Mouse (Mus musculus) kidney, postnatal 0 days (tissue): ENCODE data around the gene Tmem115. TPM values are rescaled to one million over a fixed set of nuclear protein-coding genes. Genes with fewer than 3 reads are reported as not detected.

Experiments used
- ATAC-seq: fragments of 200-750 bp; cut with Nextera tagmentation; replicated peaks from 2 replicates; pipeline ENCODE4 v1.8.0; 2017; ENCODE audit warnings: low read depth, moderate number of reproducible peaks, moderate TSS enrichment, moderate library complexity; ENCODE audit not compliant: low FRiP score
- DNase-seq: peaks from one replicate; pipeline ENCODE4 v3.0.0-alpha.2; 2016; ENCODE audit warnings: low spot score
- H3K27ac ChIP-seq: fragments of 300-500 bp; sonication (generic); 2 replicates; pipeline ENCODE4 v1.5.1; 2014; ENCODE audit warnings: mild to moderate bottlenecking
- H3K27me3 ChIP-seq: fragments of 300-500 bp; sonication (generic); 2 replicates; pipeline ENCODE4 v1.6.1; 2014; ENCODE audit warnings: low read length, mixed read lengths; ENCODE audit not compliant: insufficient read depth
- H3K36me3 ChIP-seq: fragments of 300-500 bp; sonication (generic); 2 replicates; pipeline ENCODE4 v1.6.1; 2014; ENCODE audit warnings: low read length, mixed read lengths; ENCODE audit not compliant: insufficient read depth
- H3K4me1 ChIP-seq: fragments of 300-500 bp; sonication (generic); replicated peaks from 2 replicates; pipeline ENCODE4 v1.6.1; 2014; ENCODE audit warnings: antibody characterized with exemption, low read length, mixed read lengths; ENCODE audit not compliant: insufficient read depth
- H3K4me2 ChIP-seq: fragments of 300-500 bp; sonication (generic); 2 replicates; pipeline ENCODE4 v1.6.1; 2014; ENCODE audit warnings: mild to moderate bottlenecking, low read length, moderate library complexity, mixed read lengths
- H3K4me3 ChIP-seq: fragments of 300-500 bp; sonication (generic); replicated peaks from 2 replicates; pipeline ENCODE4 v1.5.1; 2014; ENCODE audit warnings: low read depth, low read length
- H3K9ac ChIP-seq: fragments of 300-500 bp; sonication (generic); 2 replicates; pipeline ENCODE4 v1.6.1; 2014; ENCODE audit warnings: low read depth, low read length
- H3K9me3 ChIP-seq: fragments of 300-500 bp; sonication (generic); replicated peaks from 2 replicates; pipeline ENCODE4 v1.6.1; 2016; ENCODE audit warnings: low read length, inconsistent platforms, mixed read lengths
- CTCF ChIP-seq: IDR thresholded peaks from 2 replicates; pipeline ENCODE4 v1.5.1; 2016; ENCODE audit warnings: antibody characterized with exemption, low read depth, mild to moderate bottlenecking, moderate library complexity
- WGBS: fragments of 180-500 bp; shearing (Covaris S2); extraction: QIAGEN DNeasy Blood & Tissue Kit; methylation state at CpG from one replicate; pipeline ENCODE4 v1.1.7; 2014; 5-methylcytosine and 5-hydroxymethylcytosine counted together
- polyA plus RNA-seq: library from polyadenylated mRNA; unstranded; fragments of >200 nt; fragmentation: Nextera tagmentation; extraction: Ambion mirVana; gene quantifications from 2 replicates; pipeline ENCODE4 v1.2.1, GENCODE M21; 2015

Gene Tmem115
- polyA plus RNA-seq, 1 experiment from 2014 or later = 54.7 TPM

- H3K36me3 ChIP-seq = no peaks in the 10 kb centered on the region
- DNase-seq (no peak), ATAC-seq (no peak)
- H3K9ac ChIP-seq = no peak overlapping the region
- no peak overlapping the region for H3K4me3 ChIP-seq
- no peaks in the 10 kb centered on the region for H3K9me3 ChIP-seq
- no peaks in the 10 kb centered on the region for H3K27me3 ChIP-seq
- TF ChIP-seq CTCF = no peak
- WGBS = 65% methylated on average over 6 of the region's 6 CpGs
- H3K27ac ChIP-seq = no peak overlapping the region
- no peak overlapping the region for H3K4me2 ChIP-seq
- H3K4me1 ChIP-seq = no peaks in the 10 kb centered on the region
These were observed 43.1 kb upstream of the Tmem115 start for GRCm38 (mm10) chr9:107490625-107491024.

GRCm38 (mm10) chr9:107493511-107493910, 40.2 kb upstream of the Tmem115 start:
- H3K9ac ChIP-seq = no peak overlapping the region
- no peak overlapping the region for H3K4me2 ChIP-seq
- no peaks in the 10 kb centered on the region for H3K27me3 ChIP-seq
- H3K9me3 ChIP-seq = no peaks in the 10 kb centered on the region
- H3K27ac ChIP-seq = no peak overlapping the region
- DNase-seq (no peak), ATAC-seq (no peak)
- no peak for TF ChIP-seq CTCF
- WGBS = 35% methylated on average over 1 of the region's 1 CpGs
- H3K4me3 ChIP-seq = no peak overlapping the region
- H3K36me3 ChIP-seq = no peaks in the 10 kb centered on the region
- H3K4me1 ChIP-seq = no peaks in the 10 kb centered on the region

GRCm38 (mm10) chr9:107494238-107494637, 39.5 kb upstream of the Tmem115 start:
- no peak overlapping the region for H3K9ac ChIP-seq
- TF ChIP-seq CTCF = no peak
- no peaks in the 10 kb centered on the region for H3K27me3 ChIP-seq
- no peak overlapping the region for H3K4me2 ChIP-seq
- no peak for DNase-seq
- WGBS = 74% methylated on average over 12 of the region's 12 CpGs
- H3K27ac ChIP-seq = no peak overlapping the region
- H3K4me1 ChIP-seq = no peaks in the 10 kb centered on the region
- no peaks in the 10 kb centered on the region for H3K36me3 ChIP-seq
- no peaks in the 10 kb centered on the region for H3K9me3 ChIP-seq
- H3K4me3 ChIP-seq = no peak overlapping the region
- no peak for ATAC-seq

GRCm38 (mm10) chr9:107496359-107496758, 37.4 kb upstream of the Tmem115 start:
- H3K4me1 ChIP-seq = no peaks in the 10 kb centered on the region
- H3K4me3 ChIP-seq = no peak overlapping the region
- DNase-seq (no peak), ATAC-seq (no peak)
- H3K27ac ChIP-seq = no peak overlapping the region
- no peak overlapping the region for H3K9ac ChIP-seq
- no peaks in the 10 kb centered on the region for H3K9me3 ChIP-seq
- H3K36me3 ChIP-seq = no peaks in the 10 kb centered on the region
- WGBS = 77% methylated on average over 3 of the region's 3 CpGs
- no peak overlapping the region for H3K4me2 ChIP-seq
- no peak for TF ChIP-seq CTCF
- H3K27me3 ChIP-seq = no peaks in the 10 kb centered on the region

GRCm38 (mm10) chr9:107500708-107501286, 32.9 kb upstream of the Tmem115 start:
- 78% methylated on average over 3 of the region's 3 CpGs for WGBS
- H3K36me3 ChIP-seq = no peaks in the 10 kb centered on the region
- no peaks in the 10 kb centered on the region for H3K9me3 ChIP-seq
- no peak for DNase-seq
- no peak overlapping the region for H3K4me3 ChIP-seq
- no peak overlapping the region for H3K4me2 ChIP-seq
- no peaks in the 10 kb centered on the region for H3K4me1 ChIP-seq
- no peak overlapping the region for H3K27ac ChIP-seq
- H3K9ac ChIP-seq = no peak overlapping the region
- no peak for ATAC-seq
- H3K27me3 ChIP-seq = no peaks in the 10 kb centered on the region
- no peak for TF ChIP-seq CTCF

GRCm38 (mm10) chr9:107502131-107502846, 31.5 kb upstream of the Tmem115 start:
- no peak for TF ChIP-seq CTCF
- no peaks in the 10 kb centered on the region for H3K4me1 ChIP-seq
- no peak overlapping the region for H3K9ac ChIP-seq
- H3K9me3 ChIP-seq = no peaks in the 10 kb centered on the region
- no peaks in the 10 kb centered on the region for H3K36me3 ChIP-seq
- no peak overlapping the region for H3K4me2 ChIP-seq
- H3K27ac ChIP-seq = no peak overlapping the region
- no peaks in the 10 kb centered on the region for H3K27me3 ChIP-seq
- DNase-seq (no peak), ATAC-seq (no peak)
- H3K4me3 ChIP-seq = no peak overlapping the region
- 85% methylated on average over 12 of the region's 12 CpGs for WGBS
